Mouse (Mus musculus): ENCODE results near the gene D430041D05Rik. TPM values are rescaled to one million over a fixed set of nuclear protein-coding genes. Genes with fewer than 3 reads are reported as not detected.

The D430041D05Rik gene
- total and polyA plus RNA-seq, 3 experiments = not detected

- H3K27ac ChIP-seq (ENCODE audit: insufficient read depth, low read depth) = no peak overlapping the region
- dilution Hi-C loops (cut with MboI; ENCODE audit: extremely low pct_ligation_motif_present, extremely low pct_unique_long_range_greater_than_20kb, low sequenced_read_pairs) (no loop called here), in situ Hi-C loops (cut with MboI; ENCODE audit: low pct_ligation_motif_present, low pct_unique_long_range_greater_than_20kb, low sequenced_read_pairs) (no loop called here)
- H3K9ac ChIP-seq (ENCODE audit: insufficient read depth, low read depth) = no peak overlapping the region
- no peaks in the 10 kb centered on the region for H3K79me2 ChIP-seq (replicated peaks; ENCODE audit: control insufficient read depth, extremely low read depth, insufficient read depth, poor library complexity, severe bottlenecking)
- H3K4me3 ChIP-seq (replicated peaks in 1 of 3; ENCODE audit: low read depth in 2 of 3, low read length in 2 of 3, poor library complexity in 1 of 3) = no peak overlapping the region
- H3K4me1 ChIP-seq (ENCODE audit: control insufficient read depth in 1 of 2, insufficient read depth in 2 of 2) = peaks cover 0 to 3% of the 10 kb centered on the region in 2 experiments; a peak in 2 of 4 replicates
- TF ChIP-seq MAFK (IDR thresholded peaks at IDR 0.05; ENCODE audit: insufficient replicate concordance, low read length) (peak; percentile 81), ZMIZ1 (IDR thresholded peaks at IDR 0.05; ENCODE audit: low read depth, low read length) (no peak), NRF1 (IDR thresholded peaks at IDR 0.05; ENCODE audit: low read depth, low read length) (no peak)
- H3K4me2 ChIP-seq (ENCODE audit: insufficient read depth, low read depth, poor library complexity, severe bottlenecking) = no peak overlapping the region
- no peaks in the 10 kb centered on the region for H3K36me3 ChIP-seq (replicated peaks in 1 of 2; ENCODE audit: control insufficient read depth in 1 of 2, insufficient read depth in 1 of 2, low read length in 1 of 2)
- no peak for DNase-seq (ENCODE audit: extremely low read depth)
- peaks cover 1% of the 10 kb centered on the region for H3K27me3 ChIP-seq (replicated peaks)
- no peaks in the 10 kb centered on the region for H3K9me3 ChIP-seq (replicated peaks; ENCODE audit: low read length)
These were observed 218.2 kb downstream of the D430041D05Rik start for GRCm38 (mm10) chr2:104192401-104193141.

- no peak for TF ChIP-seq ZMIZ1 (IDR thresholded peaks at IDR 0.05; ENCODE audit: low read depth, low read length)
- no peak for TF ChIP-seq CHD1 (IDR thresholded peaks at IDR 0.05; ENCODE audit: low read depth, low read length)
- TF ChIP-seq ELF1 (IDR thresholded peaks at IDR 0.05; ENCODE audit: low read depth, low read length) = no peak
- no peak for TF ChIP-seq ZC3H11A (IDR thresholded peaks at IDR 0.05; ENCODE audit: low read depth, low read length)
- no peak for TF ChIP-seq EP300 (IDR thresholded peaks at IDR 0.05; ENCODE audit: low read length)
- TF ChIP-seq JUND (conservative IDR thresholded peaks at IDR 0.05; ENCODE audit: low read depth, low read length) = no peak
- TF ChIP-seq NELFE (IDR thresholded peaks at IDR 0.05; ENCODE audit: low read depth, low read length) = no peak
- no peak for TF ChIP-seq POLR2A (IDR thresholded peaks at IDR 0.05; ENCODE audit: low read depth, low read length)
- TF ChIP-seq PAX5 (IDR thresholded peaks at IDR 0.05; ENCODE audit: low read length) = no peak
- TF ChIP-seq MAX (IDR thresholded peaks at IDR 0.05; ENCODE audit: low read length) = no peak
- TF ChIP-seq MEF2A (IDR thresholded peaks at IDR 0.05; ENCODE audit: borderline replicate concordance, low read depth, low read length) = no peak
- no peak for TF ChIP-seq GABPA (IDR thresholded peaks at IDR 0.05; ENCODE audit: insufficient replicate concordance, low read depth, low read length)
- no peak for TF ChIP-seq SMC3 (IDR thresholded peaks at IDR 0.05; ENCODE audit: low read depth, low read length)
- Histone ChIP-seq H3K4me1 (ENCODE audit: control insufficient read depth in 1 of 2, insufficient read depth in 2 of 2) (peaks cover 0 to 5% of the 10 kb centered on the region in 2 experiments; a peak in 2 of 4 replicates), H3K27ac (ENCODE audit: insufficient read depth, low read depth) (no peak overlapping the region), H3K9me3 (replicated peaks; ENCODE audit: low read length) (no peaks in the 10 kb centered on the region), H3K79me2 (replicated peaks; ENCODE audit: control insufficient read depth, extremely low read depth, insufficient read depth, poor library complexity, severe bottlenecking) (no peaks in the 10 kb centered on the region), H3K9ac (ENCODE audit: insufficient read depth, low read depth) (no peak overlapping the region), H3K4me2 (ENCODE audit: insufficient read depth, low read depth, poor library complexity, severe bottlenecking) (no peak overlapping the region), H3K36me3 (replicated peaks in 1 of 2; ENCODE audit: control insufficient read depth in 1 of 2, insufficient read depth in 1 of 2, low read length in 1 of 2) (no peaks in the 10 kb centered on the region), H3K27me3 (replicated peaks) (peaks cover 1% of the 10 kb centered on the region), H3K4me3 (replicated peaks in 1 of 3; ENCODE audit: low read depth in 2 of 3, low read length in 2 of 3, poor library complexity in 1 of 3) (no peak overlapping the region)
- no peak for DNase-seq (ENCODE audit: extremely low read depth)
- dilution Hi-C loops (cut with MboI; ENCODE audit: extremely low pct_ligation_motif_present, extremely low pct_unique_long_range_greater_than_20kb, low sequenced_read_pairs) = no loop called here
- in situ Hi-C loops (cut with MboI; ENCODE audit: low pct_ligation_motif_present, low pct_unique_long_range_greater_than_20kb, low sequenced_read_pairs) = no loop called here
These were observed 219.1 kb downstream of the D430041D05Rik start for GRCm38 (mm10) chr2:104191723-104192122.
